Mouse (Mus musculus) limb, embryonic 11.5 days (tissue): ENCODE data around the gene Tmc6. TPM values are rescaled to one million over a fixed set of nuclear protein-coding genes. Genes with fewer than 3 reads are reported as not detected.

Experiments
- ATAC-seq: fragments of 200-750 bp; cut with Nextera tagmentation; 2 replicates; pipeline ENCODE4 v1.8.0; 2017; ENCODE audit warnings: low read depth; ENCODE audit not compliant: insufficient number of reproducible peaks, low FRiP score, low TSS enrichment
- DNase-seq: peaks from one replicate; pipeline ENCODE4 v3.0.0-alpha.2; 2015; ENCODE audit warnings: low spot score
- H3K27ac ChIP-seq: fragments of 300-500 bp; sonication (generic); replicated peaks from 2 replicates; pipeline ENCODE4 v1.5.1; 2014; ENCODE audit warnings: low read depth, mild to moderate bottlenecking, low read length
- H3K27me3 ChIP-seq: fragments of 300-500 bp; sonication (generic); 2 replicates; pipeline ENCODE4 v1.6.1; 2014; ENCODE audit warnings: mild to moderate bottlenecking, low read length, mixed read lengths; ENCODE audit not compliant: control insufficient read depth, insufficient read depth
- H3K36me3 ChIP-seq: fragments of 300-500 bp; sonication (generic); 2 replicates; pipeline ENCODE4 v1.6.1; 2014; ENCODE audit warnings: mild to moderate bottlenecking, low read length, moderate library complexity, mixed read lengths; ENCODE audit not compliant: control insufficient read depth, insufficient read depth
- H3K4me1 ChIP-seq: fragments of 300-500 bp; sonication (generic); 2 replicates; pipeline ENCODE4 v1.6.1; 2014; ENCODE audit warnings: low read length, mixed read lengths; ENCODE audit not compliant: control insufficient read depth, insufficient read depth
- H3K4me2 ChIP-seq: fragments of 300-500 bp; sonication (generic); 2 replicates; pipeline ENCODE4 v1.6.1; 2014; ENCODE audit warnings: low read depth, mild to moderate bottlenecking, moderate library complexity; ENCODE audit not compliant: severe bottlenecking
- H3K4me3 ChIP-seq: fragments of 300-500 bp; sonication (generic); 2 replicates; pipeline ENCODE4 v1.5.1; 2014; ENCODE audit warnings: low read depth, low read length
- H3K9ac ChIP-seq: fragments of 300-500 bp; sonication (generic); 2 replicates; pipeline ENCODE4 v1.6.1; 2014; ENCODE audit warnings: mild to moderate bottlenecking, low read length
- H3K9me3 ChIP-seq: fragments of 300-500 bp; sonication (generic); 2 replicates; pipeline ENCODE4 v1.6.1; 2016; ENCODE audit warnings: low read length; ENCODE audit not compliant: control insufficient read depth
- WGBS: fragments of 180-500 bp; shearing (Covaris S2); extraction: QIAGEN DNeasy Blood & Tissue Kit; methylation state at CpG from one replicate; pipeline ENCODE4 v1.1.7; 2014; 5-methylcytosine and 5-hydroxymethylcytosine counted together
- polyA plus RNA-seq: library from polyadenylated mRNA; unstranded; fragments of >200 nt; fragmentation: Nextera tagmentation; extraction: Ambion mirVana; gene quantifications from 2 replicates; pipeline ENCODE4 v1.2.1, GENCODE M21; 2014

The Tmc6 gene
- polyA plus RNA-seq, 1 experiment from 2014 or later = 19.3 TPM

DNA sequence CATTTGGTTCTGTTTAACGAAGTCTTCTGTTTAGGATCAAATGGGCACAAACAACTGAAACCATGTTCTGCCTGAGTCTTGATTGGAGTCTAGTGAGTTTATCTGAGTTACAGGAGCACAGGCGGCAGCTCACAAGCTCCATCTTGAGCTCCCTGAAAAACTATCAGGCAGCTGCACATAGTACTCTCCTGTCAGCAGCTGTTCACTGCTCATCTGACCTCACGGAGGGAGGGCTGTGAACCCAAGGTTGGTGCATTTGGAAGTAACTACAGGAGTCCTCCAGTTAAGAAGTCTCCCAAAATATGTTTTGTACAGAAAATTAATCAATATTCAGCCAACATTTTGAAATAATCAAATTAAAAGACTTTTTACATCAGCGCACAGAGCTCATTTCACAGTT, 33.4 kb downstream of the Tmc6 start:
- H3K27ac ChIP-seq = no peak overlapping the region
- 82% methylated on average over 4 of the region's 4 CpGs for WGBS
- DNase-seq = no peak
- no peak for ATAC-seq
- no peak overlapping the region for H3K4me2 ChIP-seq
- no peak overlapping the region for H3K9ac ChIP-seq
- no peaks in the 10 kb centered on the region for H3K27me3 ChIP-seq
- H3K4me1 ChIP-seq = no peaks in the 10 kb centered on the region
- H3K36me3 ChIP-seq = peaks cover 22% of the 10 kb centered on the region
- H3K4me3 ChIP-seq = no peak overlapping the region
- no peaks in the 10 kb centered on the region for H3K9me3 ChIP-seq

DNA sequence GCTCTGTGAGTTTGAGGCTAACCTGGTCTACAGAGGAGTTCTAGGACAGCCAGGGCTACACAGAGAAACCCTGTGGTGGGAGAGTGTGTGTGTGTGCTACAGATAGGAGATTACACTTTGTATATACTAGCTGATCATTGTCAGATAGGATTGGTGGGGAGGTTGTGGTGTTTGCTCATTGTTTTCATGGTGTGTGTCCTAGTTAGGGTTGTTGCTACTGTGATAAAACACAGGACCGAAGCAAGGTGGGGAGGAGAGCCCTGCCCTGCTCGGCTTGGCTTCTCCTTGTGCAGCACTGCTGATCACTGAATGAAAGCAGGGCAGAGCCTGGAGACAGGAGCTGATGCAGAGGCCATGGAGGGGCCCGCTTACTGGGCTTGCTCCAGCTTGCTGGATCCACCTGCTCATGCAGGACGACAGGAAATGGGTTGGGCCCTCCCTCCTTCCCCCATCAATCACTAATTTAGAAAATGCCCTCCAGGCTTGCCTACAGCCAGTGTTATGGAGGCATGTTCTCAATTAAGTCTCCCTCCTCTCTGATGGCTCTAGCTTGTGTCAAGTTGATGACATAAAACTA, 38.5 kb downstream of the Tmc6 start:
- DNase-seq (peak; percentile 31), ATAC-seq (no peak)
- no peak overlapping the region for H3K27ac ChIP-seq
- no peaks in the 10 kb centered on the region for H3K27me3 ChIP-seq
- H3K36me3 ChIP-seq = peaks cover 24% of the 10 kb centered on the region
- WGBS = 41% methylated on average over 4 of the region's 4 CpGs
- no peak overlapping the region for H3K4me2 ChIP-seq
- H3K9ac ChIP-seq = no peak overlapping the region
- H3K4me3 ChIP-seq = no peak overlapping the region
- H3K4me1 ChIP-seq = no peaks in the 10 kb centered on the region
- no peaks in the 10 kb centered on the region for H3K9me3 ChIP-seq

DNA sequence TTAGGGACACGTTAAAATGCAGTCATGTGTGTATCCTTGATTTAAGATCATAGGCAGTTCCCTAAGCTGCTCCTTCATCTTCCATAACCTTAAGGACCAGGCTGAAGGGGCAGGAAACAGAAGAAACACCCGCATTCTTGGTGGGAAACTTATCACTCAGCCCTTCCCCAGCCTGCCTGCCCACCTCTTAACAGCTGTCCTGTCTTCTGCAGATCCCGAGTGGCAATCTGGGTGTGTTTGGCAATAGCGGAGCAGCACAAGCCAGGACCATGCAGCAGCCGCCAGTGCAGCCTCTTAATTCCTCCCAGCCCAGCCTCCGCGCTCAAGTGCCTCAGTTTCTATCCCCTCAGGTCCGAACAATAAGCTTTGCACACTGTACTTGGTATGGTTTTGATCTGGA, 39.3 kb downstream of the Tmc6 start:
- Histone ChIP-seq H3K9me3 (no peaks in the 10 kb centered on the region), H3K36me3 (peaks cover 22% of the 10 kb centered on the region), H3K9ac (no peak overlapping the region), H3K4me2 (no peak overlapping the region), H3K27ac (no peak overlapping the region), H3K27me3 (no peaks in the 10 kb centered on the region), H3K4me3 (no peak overlapping the region), H3K4me1 (no peaks in the 10 kb centered on the region)
- ATAC-seq (no peak), DNase-seq (no peak)
- WGBS = 84% methylated on average over 8 of the region's 8 CpGs

DNA sequence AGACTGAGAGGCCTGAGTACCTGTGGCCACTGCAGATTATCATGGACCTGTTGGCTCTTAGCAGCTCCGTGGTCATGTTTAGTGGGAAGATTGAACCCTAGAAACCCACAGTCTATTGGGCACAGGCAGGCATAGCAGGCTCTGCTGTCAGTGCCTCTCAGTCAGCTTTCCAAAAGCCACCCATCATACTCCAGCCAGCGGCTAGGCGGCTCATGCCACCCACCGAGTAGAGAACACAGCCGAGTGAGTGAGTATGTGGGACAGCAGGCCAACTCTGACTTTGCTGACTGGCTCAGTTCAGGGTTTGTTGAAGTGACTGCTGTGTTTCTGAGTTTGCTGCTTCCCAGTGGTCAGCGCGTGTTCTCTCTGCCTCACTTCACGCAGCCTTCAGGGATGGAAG, 39.8 kb downstream of the Tmc6 start:
- Histone ChIP-seq H3K27ac (no peak overlapping the region), H3K9me3 (no peaks in the 10 kb centered on the region), H3K4me1 (no peaks in the 10 kb centered on the region), H3K4me2 (no peak overlapping the region), H3K9ac (no peak overlapping the region), H3K36me3 (peaks cover 19% of the 10 kb centered on the region), H3K4me3 (no peak overlapping the region), H3K27me3 (no peaks in the 10 kb centered on the region)
- ATAC-seq (no peak), DNase-seq (no peak)
- 84% methylated on average over 8 of the region's 8 CpGs for WGBS

DNA sequence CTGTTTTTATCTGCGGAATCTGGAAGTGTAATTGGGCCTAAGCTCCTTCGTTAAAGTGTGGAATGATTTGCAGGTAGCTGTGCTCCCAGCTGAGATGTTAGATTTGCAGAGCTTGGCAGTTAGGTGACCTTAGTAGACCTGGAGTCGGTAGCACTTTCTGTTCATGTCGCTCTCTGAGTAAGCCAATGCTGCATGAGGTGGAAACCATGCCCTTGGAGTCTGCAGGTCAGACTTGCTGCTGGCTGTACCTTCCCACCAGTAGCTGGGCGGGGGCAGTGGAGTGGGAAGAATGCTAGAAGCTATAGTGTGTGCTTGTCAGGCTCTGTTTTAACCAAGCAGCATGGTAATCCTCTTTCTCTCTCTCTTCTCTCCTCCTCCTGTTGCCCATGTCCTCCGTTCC, 40.9 kb downstream of the Tmc6 start:
- ATAC-seq (no peak), DNase-seq (no peak)
- no peak overlapping the region for H3K4me3 ChIP-seq
- no peaks in the 10 kb centered on the region for H3K4me1 ChIP-seq
- no peak overlapping the region for H3K27ac ChIP-seq
- no peak overlapping the region for H3K4me2 ChIP-seq
- H3K36me3 ChIP-seq = peaks cover 17% of the 10 kb centered on the region
- no peaks in the 10 kb centered on the region for H3K9me3 ChIP-seq
- no peak overlapping the region for H3K9ac ChIP-seq
- no peaks in the 10 kb centered on the region for H3K27me3 ChIP-seq
- 87% methylated on average over 6 of the region's 6 CpGs for WGBS

DNA sequence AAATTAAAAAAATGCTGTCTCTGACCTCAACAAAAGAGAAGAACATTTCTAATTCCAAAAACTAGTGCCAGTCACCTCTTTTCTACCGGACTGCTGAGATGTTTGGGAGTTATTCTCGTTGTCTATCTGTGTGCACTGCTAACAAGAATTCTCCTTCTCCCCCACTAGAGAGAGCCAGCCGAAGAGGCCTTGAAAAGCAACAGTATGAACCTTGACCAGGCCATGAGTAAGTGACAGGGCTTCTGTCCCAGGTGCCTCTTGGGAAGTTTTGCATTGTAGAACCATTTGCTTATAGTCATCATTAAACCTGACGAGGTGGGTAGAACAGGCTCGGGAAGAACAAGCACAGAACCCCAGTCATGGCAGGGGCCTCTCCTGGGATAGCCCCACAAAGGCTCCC, 43.9 kb downstream of the Tmc6 start:
- Histone ChIP-seq H3K9me3 (no peaks in the 10 kb centered on the region), H3K27ac (no peak overlapping the region), H3K4me3 (no peak overlapping the region), H3K4me2 (no peak overlapping the region), H3K9ac (no peak overlapping the region), H3K27me3 (no peaks in the 10 kb centered on the region), H3K36me3 (peaks cover 13% of the 10 kb centered on the region; the same call in 1 of the 2 replicates), H3K4me1 (no peaks in the 10 kb centered on the region)
- 93% methylated on average over 5 of the region's 5 CpGs for WGBS
- ATAC-seq (no peak), DNase-seq (no peak)

DNA sequence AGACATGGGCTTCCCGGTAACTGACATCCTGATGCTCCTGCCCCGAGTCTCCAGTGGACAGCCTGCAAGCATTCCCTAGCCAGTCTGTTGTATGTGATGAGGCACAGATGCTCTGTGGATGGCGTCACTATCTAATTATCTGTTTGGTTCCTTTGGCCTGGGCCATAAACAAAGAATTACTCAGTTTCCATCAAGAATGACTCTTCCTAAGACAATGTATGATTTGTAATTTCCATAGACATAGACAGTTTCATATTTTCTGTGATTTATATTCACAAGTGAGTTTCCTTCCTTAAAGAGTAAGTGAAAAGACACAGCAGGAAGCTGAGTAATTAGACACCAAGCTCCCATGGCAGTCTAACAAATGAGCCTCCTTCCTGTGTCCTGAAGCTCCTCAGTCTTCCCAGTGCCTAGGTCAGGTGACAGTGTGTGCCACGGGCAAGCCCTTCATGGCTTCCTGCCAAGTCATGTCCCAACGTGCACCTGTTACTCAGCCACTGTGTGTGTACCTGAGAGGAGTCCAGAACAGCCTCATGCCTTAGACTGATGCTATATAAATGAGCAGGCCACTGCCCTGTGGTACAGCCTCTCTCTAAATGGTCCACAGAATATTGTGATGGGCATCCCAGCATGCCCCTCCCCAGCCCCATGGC, 45.8 kb downstream of the Tmc6 start:
- Histone ChIP-seq H3K4me2 (no peak overlapping the region), H3K27ac (no peak overlapping the region), H3K4me3 (no peak overlapping the region), H3K36me3 (peaks cover 8% of the 10 kb centered on the region; the same call in 1 of the 2 replicates), H3K4me1 (no peaks in the 10 kb centered on the region), H3K27me3 (no peaks in the 10 kb centered on the region), H3K9me3 (no peaks in the 10 kb centered on the region), H3K9ac (no peak overlapping the region)
- ATAC-seq = no peak
- no peak for DNase-seq
- WGBS = 79% methylated on average over 5 of the region's 5 CpGs

DNA sequence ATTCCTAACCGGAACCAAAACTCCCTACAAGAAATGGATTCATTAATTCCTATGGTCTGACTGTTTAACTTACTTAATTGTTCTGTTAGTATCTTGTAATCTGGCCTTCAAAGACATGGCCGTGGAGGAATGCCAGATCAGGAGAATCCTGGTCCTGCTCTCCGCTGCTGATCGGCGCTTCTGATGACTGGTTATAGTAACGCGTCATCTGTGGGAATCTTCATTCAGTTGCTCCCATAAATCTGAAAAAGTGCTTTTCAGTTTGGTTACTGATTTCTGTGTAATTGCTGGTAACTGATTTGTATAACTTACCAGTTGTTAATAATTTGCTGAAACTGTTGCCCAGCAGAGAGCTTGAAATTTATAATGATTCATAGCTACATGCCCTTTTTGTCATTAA, 50.5 kb downstream of the Tmc6 start:
- Histone ChIP-seq H3K4me1 (no peaks in the 10 kb centered on the region), H3K9ac (no peak overlapping the region), H3K27ac (no peak overlapping the region), H3K4me2 (no peak overlapping the region), H3K9me3 (no peaks in the 10 kb centered on the region), H3K36me3 (peaks cover 3% of the 10 kb centered on the region; the same call in 1 of the 2 replicates), H3K4me3 (no peak overlapping the region), H3K27me3 (no peaks in the 10 kb centered on the region)
- WGBS = 89% methylated on average over 7 of the region's 7 CpGs
- ATAC-seq (no peak), DNase-seq (no peak)

DNA sequence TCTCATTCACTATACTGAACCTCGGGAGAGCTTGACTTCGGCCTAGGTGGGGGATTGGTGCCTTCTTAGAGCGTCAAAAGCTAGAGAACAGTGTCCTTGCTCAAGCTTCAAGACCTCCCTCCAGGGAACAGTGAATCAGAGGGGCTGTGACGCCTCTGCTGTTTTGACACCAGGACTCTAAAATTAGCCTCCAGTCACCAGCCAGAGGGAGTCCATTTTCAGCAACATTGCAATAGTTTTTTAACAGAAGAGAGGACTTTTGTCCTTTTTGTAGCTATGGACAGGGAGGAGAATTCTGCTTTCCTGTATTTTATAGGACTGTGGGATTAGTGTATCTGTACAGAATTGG, 51.5 kb downstream of the Tmc6 start:
- DNase-seq (no peak), ATAC-seq (no peak)
- no peaks in the 10 kb centered on the region for H3K9me3 ChIP-seq
- 67% methylated on average over 4 of the region's 4 CpGs for WGBS
- H3K27me3 ChIP-seq = no peaks in the 10 kb centered on the region
- H3K4me2 ChIP-seq = no peak overlapping the region
- H3K9ac ChIP-seq = no peak overlapping the region
- no peak overlapping the region for H3K4me3 ChIP-seq
- H3K4me1 ChIP-seq = no peaks in the 10 kb centered on the region
- peaks cover 2% of the 10 kb centered on the region; the same call in 1 of the 2 replicates for H3K36me3 ChIP-seq
- H3K27ac ChIP-seq = no peak overlapping the region
